Mouse (Mus musculus) thymus, postnatal 36 days (tissue): ENCODE results near the gene Olfr609.
"Not testable (repeated sequence)": the region's sequence is repeated elsewhere in the genome, so short reads cannot be mapped to it uniquely, and the experiment has no call there.

Experiments
- DNase-seq, 2 experiments: peaks; one replicate each; pipeline ENCODE4 v3.0.0; 2022; ENCODE audit warnings: mixed read lengths in 2 of 2

Gene Olfr609

DNA sequence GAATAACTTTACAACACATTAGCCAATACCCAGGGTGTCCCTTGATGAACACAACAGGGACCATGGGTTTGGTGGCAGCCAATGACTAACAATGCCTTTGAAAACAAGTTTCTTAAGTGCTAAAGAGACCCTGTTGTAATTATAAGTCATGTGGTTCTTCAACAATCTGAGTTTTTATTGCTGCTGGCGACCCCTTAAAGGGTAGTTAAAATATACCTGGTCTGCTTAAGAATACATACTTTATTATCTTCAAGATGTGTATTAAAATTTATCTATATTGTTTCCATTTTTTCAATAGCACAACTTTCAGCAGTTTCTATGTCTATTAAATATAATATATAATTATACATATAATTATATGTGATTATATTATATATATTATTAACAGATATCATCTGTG is at the start of gene Olfr609:
Gene Olfr609, minus strand, starts transcription at position 101 of the 400 bp plus-strand sequence.
- DNase-seq = no peak

DNA sequence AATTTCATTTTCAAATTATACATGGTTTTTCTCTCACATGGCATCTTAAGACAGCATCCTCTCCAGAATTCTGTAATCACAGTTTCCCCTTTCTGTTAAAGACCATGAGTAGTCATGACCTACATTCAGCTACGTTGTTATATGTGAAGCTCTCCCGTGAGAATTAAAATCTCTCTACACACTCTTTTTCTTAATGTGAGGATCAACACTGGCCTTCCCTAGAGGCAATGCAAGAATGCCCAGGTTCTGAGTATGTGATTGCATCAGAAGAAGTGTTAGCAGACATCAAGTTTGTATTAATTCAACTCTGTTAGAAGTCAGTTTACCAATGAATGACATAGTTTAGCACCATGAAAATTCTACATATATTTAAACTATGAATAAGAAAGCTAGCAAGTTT is 44.8 kb upstream of the Olfr609 start, which contains the start of gene Olfr612:
Gene Olfr612, minus strand, starts transcription at position 101 of the 400 bp plus-strand sequence.
- DNase-seq = not testable (repeated sequence)

DNA sequence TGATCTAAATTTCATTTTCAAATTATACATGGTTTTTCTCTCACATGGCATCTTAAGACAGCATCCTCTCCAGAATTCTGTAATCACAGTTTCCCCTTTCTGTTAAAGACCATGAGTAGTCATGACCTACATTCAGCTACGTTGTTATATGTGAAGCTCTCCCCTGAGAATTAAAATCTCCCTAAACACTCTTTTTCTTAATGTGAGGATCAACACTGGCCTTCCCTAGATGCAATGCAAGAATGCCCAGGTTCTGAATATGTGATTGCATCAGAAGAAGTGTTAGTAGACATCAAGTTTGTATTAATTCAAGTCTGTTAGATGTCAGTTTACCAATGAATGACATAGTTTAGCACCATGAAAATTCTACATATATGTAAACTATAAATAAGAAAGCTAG is 22.9 kb upstream of the Olfr609 start, which contains the start of gene Olfr611:
Gene Olfr611, minus strand, starts transcription at position 101 of the 400 bp plus-strand sequence.
- DNase-seq = not testable (repeated sequence)

DNA sequence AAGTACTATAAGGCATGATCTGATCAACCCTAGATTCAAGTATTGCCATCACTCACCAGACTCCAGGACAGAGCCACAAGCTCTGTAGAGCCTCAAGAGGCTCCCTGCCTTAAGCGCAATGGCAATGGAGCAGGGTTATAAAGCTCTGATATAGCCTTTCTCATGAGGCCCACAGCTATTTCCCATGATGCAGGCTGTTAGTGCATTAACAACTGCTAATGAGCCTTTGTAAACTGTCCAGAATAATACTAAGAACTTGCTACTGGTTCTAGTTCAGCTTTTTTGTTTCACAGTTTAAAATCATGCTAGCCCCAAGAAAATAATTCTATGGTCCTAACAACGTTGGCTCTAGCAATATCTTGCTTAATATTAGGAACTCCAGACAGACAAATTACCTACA is 14.2 kb upstream of the Olfr609 start, which contains the start of gene Olfr610:
Gene Olfr610, minus strand, starts transcription at position 101 of the 400 bp plus-strand sequence.
- no peak for DNase-seq

DNA sequence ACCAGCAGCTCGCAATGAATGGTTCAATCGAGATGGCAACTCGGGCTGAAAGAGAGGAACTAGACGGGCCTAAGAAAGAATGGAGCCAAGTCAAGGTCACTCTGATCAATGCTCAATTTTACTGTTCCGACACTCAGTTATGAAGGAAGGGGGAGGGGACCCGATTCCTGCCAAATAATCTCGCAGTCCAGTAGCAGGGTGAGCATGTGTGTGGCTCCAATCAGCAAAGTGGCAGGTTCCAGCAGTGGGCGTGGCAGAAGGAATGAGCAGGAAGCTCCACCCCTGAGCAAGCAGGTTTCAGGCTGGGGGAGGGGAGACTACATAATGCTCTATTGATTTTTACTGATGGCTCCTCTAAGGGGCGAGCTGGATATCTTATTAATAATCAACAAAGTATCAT is 20.8 kb downstream of the Olfr609 start:
- not testable (repeated sequence) for DNase-seq

DNA sequence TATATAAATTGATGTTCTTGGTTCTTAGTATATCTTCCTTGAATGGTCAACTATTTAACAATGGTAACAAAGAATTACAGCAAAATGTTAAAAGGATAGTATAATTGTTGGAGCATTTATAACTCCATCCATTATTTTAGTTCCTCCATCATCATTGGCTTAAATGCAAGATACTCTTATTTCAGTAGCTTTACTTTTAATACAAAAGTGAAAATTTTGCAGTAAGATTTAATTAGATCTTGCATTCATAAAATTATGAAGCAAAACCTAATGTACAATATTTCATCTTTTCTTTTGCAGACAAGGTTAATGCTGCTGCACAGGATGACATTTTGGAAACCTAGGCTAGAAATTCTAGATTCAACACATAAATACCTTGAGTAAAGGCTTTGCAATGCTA is 28.3 kb downstream of the Olfr609 start, which contains the start of gene Olfr608:
Gene Olfr608, plus strand, starts transcription at position 301 of the 400 bp plus-strand sequence.
- no peak for DNase-seq

DNA sequence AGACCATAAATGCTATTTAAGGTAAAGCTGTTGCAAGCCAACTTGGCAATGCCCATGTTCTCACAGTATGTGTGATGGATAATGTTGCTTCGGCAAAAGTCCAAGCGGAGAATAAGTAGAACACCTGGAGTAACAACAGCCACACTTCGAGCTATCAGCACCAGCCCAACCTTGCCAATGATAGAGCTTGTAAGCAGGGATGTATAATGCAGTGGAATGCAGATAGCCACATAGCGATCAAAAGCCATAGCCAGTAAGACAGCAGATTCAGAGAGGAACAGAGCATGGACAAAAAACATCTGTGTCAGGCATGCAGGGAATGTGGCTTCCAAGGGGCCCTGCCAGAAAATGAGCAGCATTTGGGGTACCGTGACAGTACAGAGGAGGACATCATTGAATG is 37.3 kb downstream of the Olfr609 start:
- no peak for DNase-seq

DNA sequence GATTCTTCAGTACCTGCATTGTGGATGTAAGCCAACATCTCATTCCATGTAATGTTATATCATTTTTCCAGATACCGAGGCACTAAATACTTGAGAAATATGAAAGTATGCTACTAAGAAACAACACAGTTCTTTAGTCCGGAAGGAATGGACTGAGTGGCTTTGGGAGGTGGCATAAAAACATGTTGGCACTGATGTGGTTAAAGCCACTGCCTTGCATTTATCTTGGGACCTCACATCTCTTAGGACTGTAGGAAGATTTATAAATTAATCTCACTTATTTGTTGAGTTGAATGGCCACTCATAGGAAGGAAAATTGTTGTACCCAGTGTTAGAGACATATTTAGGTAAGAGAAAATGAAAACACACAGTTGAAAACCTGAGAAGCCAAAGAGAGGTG is 49.1 kb downstream of the Olfr609 start, which contains the start of gene Olfr606:
Gene Olfr606, plus strand, starts transcription at position 301 of the 400 bp plus-strand sequence.
- no peak for DNase-seq

DNA sequence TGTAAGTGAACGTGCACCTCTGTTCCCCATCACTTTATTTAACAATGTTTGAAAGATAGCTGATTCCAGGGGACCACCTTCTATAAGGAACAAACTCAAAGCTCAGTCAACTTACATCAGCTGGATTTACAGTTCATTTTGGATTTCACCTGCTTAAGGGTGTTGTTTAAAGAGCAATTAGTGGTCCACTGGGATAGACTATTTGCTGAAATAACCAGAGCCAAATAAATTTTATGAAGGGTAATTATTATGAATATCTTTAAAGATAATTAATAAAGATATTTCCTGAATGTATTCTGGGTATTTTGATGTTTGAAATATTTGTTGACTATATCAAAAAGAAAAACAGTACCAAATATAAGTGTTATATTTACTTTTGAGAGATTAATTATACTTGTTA is 52.5 kb downstream of the Olfr609 start, which contains the start of gene Olfr605:
Gene Olfr605, minus strand, starts transcription at position 101 of the 400 bp plus-strand sequence.
- DNase-seq = no peak
